Mouse (Mus musculus) testis, adult 2 months (tissue): ENCODE data around the gene Tmod3.

Experiments
- CTCF ChIP-seq: fragments of 200-500 bp; IDR thresholded peaks from 2 replicates; pipeline ENCODE4 v1.5.1; 2012; ENCODE audit warnings: low read depth, mild to moderate bottlenecking, inconsistent platforms, low read length, moderate library complexity; ENCODE audit not compliant: control insufficient read depth, insufficient read depth, insufficient replicate concordance
- POLR2A ChIP-seq: fragments of 200-500 bp; IDR thresholded peaks from 2 replicates; pipeline ENCODE4 v1.6.1; 2012; ENCODE audit warnings: low read depth, mild to moderate bottlenecking, inconsistent platforms, low read length, moderate library complexity; ENCODE audit not compliant: control insufficient read depth

DNA sequence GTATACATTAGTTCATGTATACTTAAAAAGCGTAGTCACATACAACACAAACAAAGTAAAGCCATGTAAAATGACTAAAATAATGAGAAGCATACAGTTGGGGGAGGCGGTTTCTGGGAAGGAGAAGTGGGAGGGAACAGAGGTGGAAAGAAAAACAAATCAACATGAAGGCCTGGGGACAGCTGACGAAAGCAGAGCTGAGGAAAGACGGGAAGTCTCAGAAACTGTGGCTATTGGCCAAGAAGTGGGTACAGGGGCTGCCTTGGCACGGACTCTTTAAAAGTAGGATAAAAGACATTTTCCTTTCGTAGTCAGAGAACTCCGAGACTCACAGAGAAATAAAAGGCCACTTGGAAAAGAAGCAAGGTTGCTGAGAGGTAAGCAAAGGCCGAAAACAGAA is 10.4 kb downstream of the Tmod3 start:
- TF ChIP-seq CTCF (no peak), POLR2A (no peak)
